Mouse (Mus musculus) lung, adult 10 weeks (tissue): Measurements from ENCODE around the gene Snrpa1. TPM values are rescaled to one million over a fixed set of nuclear protein-coding genes. Genes with fewer than 3 reads are reported as not detected.

Experiments used
- polyA plus RNA-seq: library from polyadenylated mRNA; stranded (reverse); fragments of 350-450 nt; fragmentation: Illumina TruSeq; extraction: RNeasy Lipid Tissue Mini Kit (QIAGEN cat#74804); gene quantifications from one replicate; pipeline ENCODE4 v1.2.3, GENCODE M21; 2014; ENCODE audit warnings: low read depth, low replicate concordance; ENCODE audit not compliant: insufficient read depth

Snrpa1 gene
- 33.8 TPM for polyA plus RNA-seq

DNA sequence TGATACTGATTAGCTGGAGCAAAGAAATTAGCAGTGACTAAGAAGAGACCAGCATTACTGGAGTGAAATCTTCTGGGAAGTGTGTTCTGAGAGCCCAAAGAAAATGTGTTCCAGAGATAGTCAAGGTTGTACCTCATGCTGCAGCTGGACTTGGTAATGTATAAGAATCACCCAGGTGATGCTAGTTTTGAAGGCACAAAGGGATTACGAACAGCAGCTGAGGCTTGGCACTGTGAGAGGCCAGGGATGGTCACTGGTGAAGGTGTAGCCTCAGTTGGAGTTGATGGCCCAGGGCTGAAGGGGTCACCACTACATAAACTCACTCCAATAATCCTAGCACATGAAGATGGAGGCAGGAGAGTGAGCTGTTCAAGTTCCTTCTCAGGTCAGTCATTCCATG, at the start of gene Snrpa1:
TSS of gene Snrpa1 (plus strand) at position 301 of the 400 bp plus-strand sequence.

DNA sequence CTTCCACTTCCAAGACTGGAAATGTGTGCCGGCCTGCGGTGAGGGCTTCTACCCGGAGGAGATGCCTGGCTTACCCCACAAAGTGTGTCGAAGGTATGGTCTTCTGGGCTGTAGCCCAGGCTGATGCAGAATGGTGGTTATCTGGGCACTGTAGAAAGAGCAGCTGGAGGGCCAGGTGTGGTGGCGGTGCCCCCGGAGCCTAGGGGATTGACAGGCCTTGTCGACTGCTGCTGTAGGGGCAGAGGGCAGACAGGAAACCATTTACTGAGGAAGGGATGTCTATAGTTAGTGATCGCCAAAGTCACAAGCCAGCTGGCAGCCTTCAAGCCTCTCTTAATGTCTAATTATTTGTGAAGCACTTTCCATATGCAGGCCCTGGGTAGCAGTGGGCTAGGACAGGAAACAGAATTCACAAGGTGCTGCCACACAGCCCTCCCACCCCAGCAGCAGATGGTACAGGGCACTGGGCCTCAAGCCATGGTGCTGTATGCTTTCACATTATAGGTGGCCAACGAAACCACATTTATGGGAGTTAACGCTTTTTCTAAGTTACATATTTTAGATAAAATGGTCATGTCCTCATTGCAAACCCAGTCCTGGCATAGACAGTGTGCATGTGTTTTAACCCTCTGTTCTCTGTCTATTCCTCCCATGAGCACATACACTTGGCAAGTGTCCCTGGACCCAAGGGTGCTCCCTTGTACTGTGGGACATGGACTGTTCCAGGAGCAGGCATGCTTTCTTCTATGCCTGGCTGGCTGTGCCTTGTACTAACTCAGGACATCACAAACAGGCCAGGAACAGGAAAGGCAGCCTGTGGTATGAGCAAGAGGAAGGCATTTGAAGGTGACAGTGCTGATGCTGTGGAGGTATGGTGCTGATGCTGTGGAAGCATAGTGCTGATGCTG, 15.0 kb upstream of the Snrpa1 start, which contains the start of gene Gm45213:
TSS of gene Gm45213 (plus strand) at position 51 of the 908 bp plus-strand sequence.

GRCm38 (mm10) chr7:66079364-66080230, 20.8 kb downstream of the Snrpa1 start, which contains the start of gene Selenos:
Selenos (plus strand) TSS chr7:66079649.

GRCm38 (mm10) chr7:66108961-66109854, 50.4 kb downstream of the Snrpa1 start, which contains the start of gene Chsy1:
Chsy1 (plus strand) TSS chr7:66109515.

Other genes starting within 250 kb of the Snrpa1 start
- 4.3 TPM for gene Pcsk6, start 197.3 kb upstream of the Snrpa1 start, polyA plus RNA-seq
- gene Gm45213, start 15.4 kb upstream of the Snrpa1 start, polyA plus RNA-seq = not detected
- gene Selenos, start 20.6 kb downstream of the Snrpa1 start, polyA plus RNA-seq = 157 TPM
- 14.3 TPM for gene Chsy1, start 50.5 kb downstream of the Snrpa1 start, polyA plus RNA-seq